Mouse (Mus musculus): ENCODE results near the gene C87414. TPM values are rescaled to one million over a fixed set of nuclear protein-coding genes. Genes with fewer than 3 reads are reported as not detected.
"Not testable (repeated sequence)": the region's sequence is repeated elsewhere in the genome, so short reads cannot be mapped to it uniquely, and the experiment has no call there.

Gene C87414
- polyA plus RNA-seq (2015; fragmentation: Nextera tagmentation; extraction: Ambion mirVana) = not detected in 2 replicates

DNA sequence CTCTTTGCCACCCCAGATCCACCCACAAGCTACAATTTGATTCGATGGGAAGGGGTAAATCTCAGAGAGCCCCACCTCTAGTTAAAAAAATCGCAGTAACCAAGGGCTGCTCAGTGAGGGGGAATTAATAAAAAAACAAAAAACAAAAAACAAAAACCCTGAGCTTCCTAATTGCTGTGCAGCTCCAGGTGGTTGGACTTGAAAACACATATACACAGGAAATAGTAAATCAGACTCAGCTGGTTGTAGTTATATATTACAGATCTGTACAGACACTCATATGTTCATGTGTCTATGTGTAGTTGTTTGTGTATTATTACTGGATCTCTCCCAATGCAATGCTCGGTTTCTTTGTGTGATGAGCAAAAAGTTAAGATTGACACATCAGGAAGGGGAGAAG, at the start of gene C87414:
Gene C87414 (minus strand): TSS at position 101 of the 400 bp plus-strand sequence.
- not testable (repeated sequence) for H3K9ac ChIP-seq; H3K4me3 ChIP-seq; H3K27me3 ChIP-seq; H3K36me3 ChIP-seq; H3K4me2 ChIP-seq; H3K4me1 ChIP-seq (replicated peaks); H3K9me3 ChIP-seq; ATAC-seq (ENCODE audit: low read depth); H3K27ac ChIP-seq (replicated peaks)
- 100% methylated on average over 1 of the region's 3 CpGs for WGBS

DNA sequence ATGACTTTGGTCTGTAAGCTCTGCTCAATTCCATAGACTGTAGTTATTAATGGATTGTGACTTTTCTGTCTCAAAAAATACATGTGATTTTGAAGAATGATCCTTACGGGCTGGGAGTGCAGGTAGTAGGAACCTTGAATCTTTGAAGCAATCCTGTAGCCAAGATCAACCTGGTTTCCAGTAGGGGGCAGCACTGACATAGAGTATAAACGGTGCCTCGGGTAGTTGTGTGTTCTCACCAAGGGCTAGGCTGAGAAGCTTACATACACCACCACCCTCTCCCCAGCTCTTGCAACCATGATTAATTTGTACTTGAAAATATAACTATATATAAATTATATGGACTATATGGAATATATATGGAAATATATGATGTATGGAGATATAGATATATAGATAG, 13.3 kb upstream of the C87414 start:
- H3K4me3 ChIP-seq; H3K4me2 ChIP-seq; H3K27me3 ChIP-seq; H3K36me3 ChIP-seq; H3K4me1 ChIP-seq (replicated peaks); H3K9me3 ChIP-seq; ATAC-seq (ENCODE audit: low read depth); H3K9ac ChIP-seq; H3K27ac ChIP-seq (replicated peaks): not testable (repeated sequence)
- WGBS = 76% methylated on average over 3 of the region's 3 CpGs

Other genes starting within 250 kb of the C87414 start
- gene Gm16427, start 131.4 kb downstream of the C87414 start, polyA plus RNA-seq (2015; fragmentation: Nextera tagmentation; extraction: Ambion mirVana) = not detected in 2 replicates
- not detected in 2 replicates for gene Gm7792, start 172.2 kb upstream of the C87414 start, polyA plus RNA-seq (2015; fragmentation: Nextera tagmentation; extraction: Ambion mirVana)

Data from neural tube, embryonic 13.5 days (tissue).